In genomic region chr10:43480227-43480849, GRCm38 (mm10) we compare ENCODE assay signal across 9 mouse cellular contexts. TPM values are rescaled to one million over a fixed set of nuclear protein-coding genes. Genes with fewer than 3 reads are reported as not detected.
A peak's percentile ranks its signal among the peaks of the same experiment; 100 is the strongest.
DNase-seq lines count a peak whose midpoint lies in the region; ATAC-seq and TF ChIP-seq lines count a peak whose summit lies in the region.
"Had no signal": no experiment of that assay in that cellular context is flagged by ENCODE, and none has a peak within 500 bp of the region (broad histone marks: within the 10 kb centered on the region; RNA-seq: fewer than 3 reads in every experiment).

No protein-coding gene starts in this region.

- H3K27ac ChIP-seq in heart, embryonic 12.5 days (ENCODE audit: poor library complexity, severe bottlenecking): peak overlapping the region; percentile 96
- peak overlapping the region; percentile 69; the same call in 1 of the 2 replicates for H3K27ac ChIP-seq in ES-E14 (ENCODE audit: insufficient read depth, low read depth, low read length, poor library complexity, severe bottlenecking)
- H3K27ac ChIP-seq in forebrain, postnatal 0 days (ENCODE audit: low read depth, low read length): peak overlapping the region; percentile 99
- peak overlapping the region; percentile 94 for H3K27ac ChIP-seq in liver, postnatal 0 days (ENCODE audit: low read depth)

- no peak for TF ChIP-seq CTCF in forebrain, postnatal 0 days (IDR thresholded peaks at IDR 0.05; ENCODE audit: low read depth)
- TF ChIP-seq CTCF in liver, postnatal 0 days (IDR thresholded peaks at IDR 0.05; ENCODE audit: low read depth): no peak

- peaks cover 48% of the 10 kb centered on the region for H3K4me1 ChIP-seq in heart, embryonic 12.5 days (replicated peaks)
- peaks cover 4 to 27% of the 10 kb centered on the region in 2 experiments; a peak in 3 of 4 replicates for H3K4me1 ChIP-seq in ES-E14 (ENCODE audit: control insufficient read depth in 2 of 2, insufficient read depth in 2 of 2, low read length in 2 of 2, poor library complexity in 1 of 2)
- peaks cover 7% of the 10 kb centered on the region; the same call in 1 of the 2 replicates for H3K4me1 ChIP-seq in forebrain, postnatal 0 days (ENCODE audit: insufficient read depth)
- peaks cover 27% of the 10 kb centered on the region for H3K4me1 ChIP-seq in liver, postnatal 0 days (ENCODE audit: insufficient read depth)

- 9% methylated on average over 13 of the region's 13 CpGs for WGBS in heart, embryonic 12.5 days
- WGBS in forebrain, postnatal 0 days: 4% methylated on average over 13 of the region's 13 CpGs
- 17% methylated on average over 13 of the region's 13 CpGs for WGBS in liver, postnatal 0 days (ENCODE audit: insufficient replicate concordance)

- intact Hi-C loops in heart, postnatal 25 days (cut with DNase I): loop anchor here (2.0 kb wide), 1 partner anchor 60 kb away; the partner anchor contains the start of gene 1700021F05Rik
- intact Hi-C loops in left cerebral cortex, postnatal 36 days (cut with DNase I): no loop called here

- H3K9me3 ChIP-seq in heart, embryonic 12.5 days (replicated peaks): no peaks in the 10 kb centered on the region
- no peaks in the 10 kb centered on the region for H3K9me3 ChIP-seq in ES-E14 (ENCODE audit: control insufficient read depth, insufficient read depth, low read depth, low read length)
- H3K9me3 ChIP-seq in forebrain, postnatal 0 days (ENCODE audit: low read length): no peaks in the 10 kb centered on the region
- H3K9me3 ChIP-seq in liver, postnatal 0 days (ENCODE audit: low read length): no peaks in the 10 kb centered on the region

- in situ Hi-C loops in ES-E14 (cut with MboI; ENCODE audit: low sequenced_read_pairs in 2 of 2, unreplicated experiment in 2 of 2): no loop called here

- H3K4me2 ChIP-seq in heart, embryonic 12.5 days: peak overlapping the region; percentile 91
- H3K4me2 ChIP-seq in forebrain, postnatal 0 days (ENCODE audit: low read depth): peak overlapping the region; percentile 98
- H3K4me2 ChIP-seq in liver, postnatal 0 days (ENCODE audit: low read depth, low read length): peak overlapping the region; percentile 99

- H3K4me3 ChIP-seq in heart, embryonic 12.5 days: peak overlapping the region; percentile 70
- H3K4me3 ChIP-seq in ES-E14 (ENCODE audit: insufficient read depth in 1 of 2, low read depth in 1 of 2, low read length in 2 of 2, poor library complexity in 1 of 2, severe bottlenecking in 1 of 2): peak overlapping the region; percentile 72 to 92
- peak overlapping the region; percentile 93 for H3K4me3 ChIP-seq in forebrain, postnatal 0 days (ENCODE audit: low read depth, low read length)
- H3K4me3 ChIP-seq in liver, postnatal 0 days (ENCODE audit: low read depth, low read length): peak overlapping the region; percentile 82

- no peaks in the 10 kb centered on the region for H3K27me3 ChIP-seq in heart, embryonic 12.5 days (replicated peaks)
- no peaks in the 10 kb centered on the region for H3K27me3 ChIP-seq in forebrain, postnatal 0 days (ENCODE audit: insufficient read depth, low read length)
- 0 out of 2 replicates have a peak, but pooled peaks cover 2% of the 10 kb centered on the region for H3K27me3 ChIP-seq in liver, postnatal 0 days (ENCODE audit: insufficient read depth, low read length)
- H3K27me3 ChIP-seq: Patski had no signal

- H3K9ac ChIP-seq in heart, embryonic 12.5 days: peak overlapping the region; percentile 85
- peak overlapping the region; percentile 92; the same call in 1 of the 2 replicates for H3K9ac ChIP-seq in ES-E14 (ENCODE audit: insufficient read depth, low read depth, low read length, poor library complexity, severe bottlenecking)
- H3K9ac ChIP-seq in forebrain, postnatal 0 days: peak overlapping the region; percentile 98
- peak overlapping the region; percentile 92 for H3K9ac ChIP-seq in liver, postnatal 0 days (replicated peaks)

- ATAC-seq in heart, embryonic 12.5 days (ENCODE audit: insufficient number of reproducible peaks, low FRiP score): no peak
- no peak for ATAC-seq in forebrain, postnatal 0 days
- no peak for ATAC-seq in liver, postnatal 0 days

- H3K36me3 ChIP-seq in heart, embryonic 12.5 days: no peaks in the 10 kb centered on the region
- H3K36me3 ChIP-seq in ES-E14 (ENCODE audit: control insufficient read depth, insufficient read depth, low read length, poor library complexity, severe bottlenecking): peaks cover 3% of the 10 kb centered on the region; the same call in 1 of the 2 replicates
- no peaks in the 10 kb centered on the region for H3K36me3 ChIP-seq in forebrain, postnatal 0 days (ENCODE audit: insufficient read depth)
- no peaks in the 10 kb centered on the region for H3K36me3 ChIP-seq in liver, postnatal 0 days (replicated peaks; ENCODE audit: insufficient read depth, low read length)

- DNase-seq in heart, postnatal 25 days (ENCODE audit: low spot score): no peak
- no peak for DNase-seq in ES-E14 (ENCODE audit: low read depth, low spot score)
- DNase-seq in forebrain, postnatal 0 days: no peak
- no peak for DNase-seq in liver, postnatal 0 days
- DNase-seq in left cerebral cortex, postnatal 36 days (ENCODE audit: low spot score in 2 of 2): no peak
- no peak for DNase-seq in thymus, postnatal 4 days
- DNase-seq in adrenal gland, adult 8-10 months: no peak

- no peak for TF ChIP-seq EP300 in liver, postnatal 0 days (IDR thresholded peaks at IDR 0.05; ENCODE audit: low read depth)

TF ChIP-seq in ES-E14, 5 proteins besides CTCF, POLR2A, EP300 and RAD21:
- no peak for TF ChIP-seq MAFK (IDR thresholded peaks at IDR 0.05; ENCODE audit: insufficient read depth, low read depth, low read length)

RNA-seq across cellular contexts. Expression of gene Bend3, which starts 1.7 kb away (rescaled TPM):
- 5.3 and 6.0 TPM in 2 replicates for polyA plus RNA-seq in heart, embryonic 12.5 days (2016; fragmentation: Nextera tagmentation; extraction: Ambion mirVana)
- total RNA-seq in heart, postnatal 25 days (2021): 1 to 10 TPM; 5.5 to 5.9 TPM
- total RNA-seq in ES-E14 (2012; rRNA removed): 23.2 and 26.4 TPM in 2 replicates
- total RNA-seq in forebrain, postnatal 0 days (2014; rRNA removed): 8.5 and 11.1 TPM in 2 replicates
- 2.0 and 2.2 TPM in 2 replicates for polyA plus RNA-seq in forebrain, postnatal 0 days (2015; fragmentation: Nextera tagmentation; extraction: Ambion mirVana)
- polyA plus RNA-seq in liver, postnatal 0 days (2015; fragmentation: Nextera tagmentation; extraction: Ambion mirVana): 0.51 TPM in 2 replicates
- total RNA-seq in left cerebral cortex, postnatal 36 days (2021): 1 to 10 TPM; 5.5 to 5.9 TPM
- 1 to 10 TPM; 6.1 to 6.9 (median 6.4) TPM for total RNA-seq in adrenal gland, adult 8-10 months (2022)

RNA-seq across cellular contexts. Expression of gene Gm9803, which starts 43.5 kb away (rescaled TPM):
- 8.2 and 15.3 TPM in 2 replicates for polyA plus RNA-seq in heart, embryonic 12.5 days (2016; fragmentation: Nextera tagmentation; extraction: Ambion mirVana)
- total RNA-seq in heart, postnatal 25 days (2021): 10 to 100 TPM in 1 of 2 experiments, 1 to 10 TPM in 1; 9.1 to 18.4 TPM
- total RNA-seq in ES-E14 (2012; rRNA removed): 13.3 and 20.6 TPM in 2 replicates
- 39.4 and 42.3 TPM in 2 replicates for total RNA-seq in forebrain, postnatal 0 days (2014; rRNA removed)
- polyA plus RNA-seq in forebrain, postnatal 0 days (2015; fragmentation: Nextera tagmentation; extraction: Ambion mirVana): 16.4 and 23.1 TPM in 2 replicates
- 7.8 and 8.7 TPM in 2 replicates for polyA plus RNA-seq in liver, postnatal 0 days (2015; fragmentation: Nextera tagmentation; extraction: Ambion mirVana)
- 10 to 100 TPM in 1 of 2 experiments, not detected in 1; 12.2 TPM for total RNA-seq in left cerebral cortex, postnatal 36 days (2021)
- total RNA-seq in adrenal gland, adult 8-10 months (2022): 10 to 100 TPM in 1 of 4 experiments, 1 to 10 TPM in 1, not detected in 2; 9.1 to 17.3 TPM
